Mouse (Mus musculus): ENCODE results near the gene Nufip1. TPM values are rescaled to one million over a fixed set of nuclear protein-coding genes. Genes with fewer than 3 reads are reported as not detected.

Nufip1 gene
- polyA plus RNA-seq, 1 experiment from 2014 or later = 12.8 TPM

- Histone ChIP-seq H3K27ac (no peak overlapping the region), H3K4me3 (no peak overlapping the region), H3K4me1 (no peaks in the 10 kb centered on the region), H3K9me3 (no peaks in the 10 kb centered on the region), H3K9ac (no peak overlapping the region), H3K27me3 (replicated peaks) (no peaks in the 10 kb centered on the region), H3K36me3 (replicated peaks) (peaks cover 42% of the 10 kb centered on the region), H3K4me2 (no peak overlapping the region)
- 94% methylated on average over 5 of the region's 5 CpGs for WGBS
- ATAC-seq (replicated peaks) = no peak
These were observed 12.9 kb upstream of the Nufip1 start for GRCm38 (mm10) chr14:76097815-76098214.

- Histone ChIP-seq H3K27me3 (replicated peaks) (no peaks in the 10 kb centered on the region), H3K4me1 (no peaks in the 10 kb centered on the region)
- 93% methylated on average over 9 of the region's 9 CpGs for WGBS
These were observed 11.1 kb upstream of the Nufip1 start for GRCm38 (mm10) chr14:76099543-76099942.

GRCm38 (mm10) chr14:76115744-76116143 is 5.1 kb downstream of the Nufip1 start:
- no peak overlapping the region for H3K4me2 ChIP-seq
- ATAC-seq (replicated peaks) = no peak
- peaks cover 27% of the 10 kb centered on the region; the same call in 1 of the 2 replicates for H3K36me3 ChIP-seq (replicated peaks)
- 94% methylated on average over 5 of the region's 5 CpGs for WGBS
- H3K9ac ChIP-seq = no peak overlapping the region
- H3K9me3 ChIP-seq = no peaks in the 10 kb centered on the region
- H3K4me1 ChIP-seq = peaks cover 16% of the 10 kb centered on the region
- H3K27ac ChIP-seq = no peak overlapping the region
- no peaks in the 10 kb centered on the region for H3K27me3 ChIP-seq (replicated peaks)
- no peak overlapping the region for H3K4me3 ChIP-seq

More at GRCm38 (mm10) chr14:76099543-76099942, 11.1 kb upstream of the Nufip1 start:
- H3K4me2 ChIP-seq = no peak overlapping the region
- H3K36me3 ChIP-seq (replicated peaks) = peaks cover 50% of the 10 kb centered on the region
- no peak overlapping the region for H3K27ac ChIP-seq
- no peak overlapping the region for H3K4me3 ChIP-seq
- no peaks in the 10 kb centered on the region for H3K9me3 ChIP-seq
- no peak overlapping the region for H3K9ac ChIP-seq
- ATAC-seq (replicated peaks) = no peak

- no peak overlapping the region for H3K4me2 ChIP-seq
- H3K27ac ChIP-seq = no peak overlapping the region
- no peak overlapping the region for H3K9ac ChIP-seq
- H3K27me3 ChIP-seq (replicated peaks) = no peaks in the 10 kb centered on the region
- no peaks in the 10 kb centered on the region for H3K9me3 ChIP-seq
- no peak overlapping the region for H3K4me3 ChIP-seq
- H3K4me1 ChIP-seq = no peaks in the 10 kb centered on the region
- H3K36me3 ChIP-seq (replicated peaks) = peaks cover 36% of the 10 kb centered on the region; the same call in 1 of the 2 replicates
- ATAC-seq (replicated peaks) = no peak
- WGBS = 71% methylated on average over 4 of the region's 4 CpGs
These were observed 8.3 kb downstream of the Nufip1 start for GRCm38 (mm10) chr14:76118963-76119362.

GRCm38 (mm10) chr14:76120472-76120871 is 9.8 kb downstream of the Nufip1 start:
- H3K36me3 ChIP-seq (replicated peaks) = peaks cover 39% of the 10 kb centered on the region; the same call in 1 of the 2 replicates
- H3K4me1 ChIP-seq = no peaks in the 10 kb centered on the region
- H3K4me2 ChIP-seq = no peak overlapping the region
- H3K9ac ChIP-seq = no peak overlapping the region
- ATAC-seq (replicated peaks) = no peak
- WGBS = 88% methylated on average over 4 of the region's 4 CpGs
- no peak overlapping the region for H3K27ac ChIP-seq
- no peak overlapping the region for H3K4me3 ChIP-seq
- no peaks in the 10 kb centered on the region for H3K9me3 ChIP-seq
- no peaks in the 10 kb centered on the region for H3K27me3 ChIP-seq (replicated peaks)

- no peaks in the 10 kb centered on the region for H3K27me3 ChIP-seq (replicated peaks)
- H3K4me3 ChIP-seq = no peak overlapping the region
- H3K4me1 ChIP-seq = no peaks in the 10 kb centered on the region
- 63% methylated on average over 6 of the region's 6 CpGs for WGBS
- no peaks in the 10 kb centered on the region for H3K9me3 ChIP-seq
- peaks cover 41% of the 10 kb centered on the region; the same call in 1 of the 2 replicates for H3K36me3 ChIP-seq (replicated peaks)
- no peak overlapping the region for H3K9ac ChIP-seq
- 0 out of 2 replicates have a peak, but pooled peaks have one; percentile 17 for ATAC-seq (replicated peaks)
- H3K4me2 ChIP-seq = no peak overlapping the region
- no peak overlapping the region for H3K27ac ChIP-seq
These were observed 11.4 kb downstream of the Nufip1 start for GRCm38 (mm10) chr14:76121901-76122662.

GRCm38 (mm10) chr14:76122663-76123058 is 12.0 kb downstream of the Nufip1 start:
- H3K36me3 ChIP-seq (replicated peaks) = peaks cover 46% of the 10 kb centered on the region; the same call in 1 of the 2 replicates
- ATAC-seq (replicated peaks) = no peak

GRCm38 (mm10) chr14:76127311-76127710 is 16.6 kb downstream of the Nufip1 start:
- Histone ChIP-seq H3K4me2 (no peak overlapping the region), H3K27me3 (replicated peaks) (no peaks in the 10 kb centered on the region), H3K4me1 (no peaks in the 10 kb centered on the region), H3K27ac (no peak overlapping the region), H3K36me3 (replicated peaks) (peaks cover 54% of the 10 kb centered on the region), H3K9me3 (no peaks in the 10 kb centered on the region), H3K9ac (no peak overlapping the region), H3K4me3 (no peak overlapping the region)
- 76% methylated on average over 3 of the region's 3 CpGs for WGBS
- no peak for ATAC-seq (replicated peaks)

More at GRCm38 (mm10) chr14:76122663-76123058, 12.0 kb downstream of the Nufip1 start:
- Histone ChIP-seq H3K9me3 (no peaks in the 10 kb centered on the region), H3K4me1 (no peaks in the 10 kb centered on the region), H3K27ac (no peak overlapping the region), H3K9ac (no peak overlapping the region), H3K4me3 (no peak overlapping the region), H3K27me3 (replicated peaks) (no peaks in the 10 kb centered on the region), H3K4me2 (no peak overlapping the region)
- WGBS = 93% methylated on average over 8 of the region's 8 CpGs

- Histone ChIP-seq H3K27me3 (replicated peaks) (no peaks in the 10 kb centered on the region), H3K27ac (no peak overlapping the region), H3K4me2 (no peak overlapping the region), H3K4me3 (no peak overlapping the region), H3K4me1 (no peaks in the 10 kb centered on the region), H3K36me3 (replicated peaks) (peaks cover 63% of the 10 kb centered on the region), H3K9me3 (no peaks in the 10 kb centered on the region), H3K9ac (no peak overlapping the region)
- ATAC-seq (replicated peaks) = no peak
- WGBS = 90% methylated on average over 4 of the region's 4 CpGs
These were observed 17.5 kb downstream of the Nufip1 start for GRCm38 (mm10) chr14:76128174-76128573.

- Histone ChIP-seq H3K9ac (no peak overlapping the region), H3K9me3 (no peaks in the 10 kb centered on the region), H3K4me1 (no peaks in the 10 kb centered on the region), H3K36me3 (replicated peaks) (peaks cover 49% of the 10 kb centered on the region), H3K4me2 (no peak overlapping the region), H3K27ac (no peak overlapping the region), H3K4me3 (no peak overlapping the region), H3K27me3 (replicated peaks) (no peaks in the 10 kb centered on the region)
- no peak for ATAC-seq (replicated peaks)
- 90% methylated on average over 4 of the region's 4 CpGs for WGBS
These were observed 24.3 kb downstream of the Nufip1 start for GRCm38 (mm10) chr14:76134975-76135374.

GRCm38 (mm10) chr14:76145248-76145647 is 34.6 kb downstream of the Nufip1 start:
- no peak for ATAC-seq (replicated peaks)
- no peak overlapping the region for H3K27ac ChIP-seq
- no peak overlapping the region for H3K9ac ChIP-seq
- H3K4me2 ChIP-seq = no peak overlapping the region
- H3K4me1 ChIP-seq = no peaks in the 10 kb centered on the region
- H3K4me3 ChIP-seq = no peak overlapping the region
- WGBS = 91% methylated on average over 1 of the region's 1 CpGs
- no peaks in the 10 kb centered on the region for H3K27me3 ChIP-seq (replicated peaks)
- no peaks in the 10 kb centered on the region for H3K36me3 ChIP-seq (replicated peaks)
- H3K9me3 ChIP-seq = no peaks in the 10 kb centered on the region

- ATAC-seq (replicated peaks) = no peak
- Histone ChIP-seq H3K27me3 (replicated peaks) (no peaks in the 10 kb centered on the region), H3K27ac (no peak overlapping the region), H3K9me3 (no peaks in the 10 kb centered on the region), H3K4me3 (no peak overlapping the region), H3K9ac (no peak overlapping the region), H3K4me1 (no peaks in the 10 kb centered on the region), H3K4me2 (no peak overlapping the region), H3K36me3 (replicated peaks) (no peaks in the 10 kb centered on the region)
- 45% methylated on average over 7 of the region's 7 CpGs for WGBS
These were observed 35.2 kb downstream of the Nufip1 start for GRCm38 (mm10) chr14:76145868-76146267.

- peaks cover 7% of the 10 kb centered on the region for H3K4me1 ChIP-seq
- no peak overlapping the region for H3K27ac ChIP-seq
- no peaks in the 10 kb centered on the region for H3K9me3 ChIP-seq
- WGBS = 88% methylated on average over 6 of the region's 6 CpGs
- ATAC-seq (replicated peaks) = no peak
- H3K9ac ChIP-seq = no peak overlapping the region
- no peaks in the 10 kb centered on the region for H3K27me3 ChIP-seq (replicated peaks)
- H3K36me3 ChIP-seq (replicated peaks) = no peaks in the 10 kb centered on the region
- no peak overlapping the region for H3K4me2 ChIP-seq
- no peak overlapping the region for H3K4me3 ChIP-seq
These were observed 36.4 kb downstream of the Nufip1 start for GRCm38 (mm10) chr14:76147061-76147460.

Measured in midbrain, embryonic 15.5 days (tissue).